Mouse (Mus musculus): ENCODE results near the gene Trpm3.
"Not testable (repeated sequence)": the region's sequence is repeated elsewhere in the genome, so short reads cannot be mapped to it uniquely, and the experiment has no call there.

The Trpm3 gene

GRCm38 (mm10) chr19:22828198-22828742, 689.4 kb downstream of the Trpm3 start:
- in situ Hi-C loops (cut with MboI, MseI) = loop anchor here in 1 of 2 experiments (10.0 kb wide), 1 partner anchor 853 kb away; no protein-coding TSS in a partner anchor

GRCm38 (mm10) chr19:22841081-22842040, 702.5 kb downstream of the Trpm3 start:
- in situ Hi-C loops (cut with MboI, MseI) = loop anchor here in 1 of 2 experiments (5.0 kb wide), 1 partner anchor 34 kb away; no protein-coding TSS in a partner anchor

GRCm38 (mm10) chr19:22842697-22843096, 703.9 kb downstream of the Trpm3 start:
- in situ Hi-C loops (cut with MboI, MseI) = loop anchor here in 1 of 2 experiments (5.0 kb wide), 1 partner anchor 35 kb away; no protein-coding TSS in a partner anchor

GRCm38 (mm10) chr19:22847696-22848095, 708.9 kb downstream of the Trpm3 start:
- in situ Hi-C loops (cut with MboI, MseI) = no loop called here

- in situ Hi-C loops (cut with MboI, MseI) = no loop called here
These were observed 709.4 kb downstream of the Trpm3 start for GRCm38 (mm10) chr19:22848251-22848650.

- in situ Hi-C loops (cut with MboI, MseI) = no loop called here
These were observed 710.1 kb downstream of the Trpm3 start for GRCm38 (mm10) chr19:22848783-22849576.

GRCm38 (mm10) chr19:22851423-22851822, 712.6 kb downstream of the Trpm3 start:
- in situ Hi-C loops (cut with MboI, MseI) = not testable (repeated sequence)

- in situ Hi-C loops (cut with MboI, MseI) = loop anchor here in 1 of 2 experiments (10.0 kb wide), 1 partner anchor 1315 kb away; no protein-coding TSS in a partner anchor
These were observed 720.8 kb downstream of the Trpm3 start for GRCm38 (mm10) chr19:22859644-22860043.

GRCm38 (mm10) chr19:22867456-22867855, 728.6 kb downstream of the Trpm3 start:
- in situ Hi-C loops (cut with MboI, MseI) = loop anchor here in 1 of 2 experiments (10.0 kb wide), 1 partner anchor 1323 kb away; no protein-coding TSS in a partner anchor

GRCm38 (mm10) chr19:22869853-22870252, 731.0 kb downstream of the Trpm3 start:
- in situ Hi-C loops (cut with MboI, MseI) = loop anchor here in 1 of 2 experiments (10.0 kb wide), 1 partner anchor 1325 kb away; no protein-coding TSS in a partner anchor

GRCm38 (mm10) chr19:22872456-22872855, 733.6 kb downstream of the Trpm3 start:
- in situ Hi-C loops (cut with MboI, MseI) = no loop called here

- in situ Hi-C loops (cut with MboI, MseI) = no loop called here
These were observed 741.4 kb downstream of the Trpm3 start for GRCm38 (mm10) chr19:22880199-22880598.

- in situ Hi-C loops (cut with MboI, MseI) = no loop called here
These were observed 743.8 kb downstream of the Trpm3 start for GRCm38 (mm10) chr19:22882670-22883111.

GRCm38 (mm10) chr19:22883154-22883553, 744.3 kb downstream of the Trpm3 start:
- in situ Hi-C loops (cut with MboI, MseI) = no loop called here

- in situ Hi-C loops (cut with MboI, MseI) = no loop called here
These were observed 745.0 kb downstream of the Trpm3 start for GRCm38 (mm10) chr19:22883744-22884317.

- in situ Hi-C loops (cut with MboI, MseI) = no loop called here
These were observed 745.5 kb downstream of the Trpm3 start for GRCm38 (mm10) chr19:22884357-22884756.

- in situ Hi-C loops (cut with MboI, MseI) = no loop called here
These were observed 746.2 kb downstream of the Trpm3 start for GRCm38 (mm10) chr19:22885051-22885450.

- in situ Hi-C loops (cut with MboI, MseI) = loop anchor here in 1 of 2 experiments (25.0 kb wide), 1 partner anchor 260 kb away; no protein-coding TSS in a partner anchor
These were observed 763.0 kb downstream of the Trpm3 start for GRCm38 (mm10) chr19:22901892-22902291.

- in situ Hi-C loops (cut with MboI, MseI) = loop anchor here in 1 of 2 experiments (25.0 kb wide), 1 partner anchor 260 kb away; no protein-coding TSS in a partner anchor
These were observed 763.5 kb downstream of the Trpm3 start for GRCm38 (mm10) chr19:22902386-22902785.

- in situ Hi-C loops (cut with MboI, MseI) = loop anchor here in 1 of 2 experiments (25.0 kb wide), 1 partner anchor 257 kb away; no protein-coding TSS in a partner anchor
These were observed 766.2 kb downstream of the Trpm3 start for GRCm38 (mm10) chr19:22905066-22905482.
